Mouse (Mus musculus) CD4-positive helper T cell, adult 2 months (primary cell): Measurements from ENCODE around the gene Crk.
A peak's percentile ranks its signal among the peaks of the same experiment; 100 is the strongest.

Experiments
- DNase-seq: peaks from one replicate; pipeline ENCODE4 v3.0.0-alpha.2; 2012; ENCODE audit warnings: low read depth, missing footprints, low spot score

Crk gene

DNA sequence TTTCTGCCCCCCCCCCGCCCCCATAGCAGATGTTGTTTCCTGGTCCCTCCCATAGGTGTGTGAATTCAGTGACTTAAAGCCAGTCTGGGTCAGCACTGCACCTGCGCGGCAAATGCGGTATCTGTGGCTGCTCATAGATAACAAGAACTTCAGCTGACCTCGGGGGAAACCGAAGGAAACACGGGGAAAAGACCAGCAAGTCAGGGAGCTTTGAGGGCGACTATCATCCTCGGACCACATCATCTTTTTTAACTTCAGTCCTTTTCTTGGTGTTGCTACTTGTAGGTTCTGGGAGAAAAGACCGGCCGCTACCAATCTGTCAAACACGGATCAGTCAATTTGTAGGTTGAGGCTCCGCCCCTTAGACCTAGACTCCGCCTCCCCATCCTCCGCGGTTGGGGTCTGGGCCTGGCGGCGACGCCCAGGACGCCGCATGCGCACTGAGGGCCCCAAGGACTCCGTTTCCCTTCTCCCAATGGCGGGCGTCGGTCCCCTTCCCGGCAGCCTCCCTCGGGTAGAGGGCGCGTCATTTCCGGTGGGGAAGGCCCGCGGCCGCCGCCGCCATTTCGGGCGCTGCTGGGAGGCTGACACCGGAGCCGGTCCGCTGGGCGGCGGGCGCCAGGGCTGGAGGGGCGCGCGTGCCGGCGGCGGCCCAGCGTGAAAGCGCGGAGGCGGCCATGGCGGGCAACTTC lies at the start of gene Crk:
TSS of gene Crk (plus strand) at position 513 of the 692 bp plus-strand sequence.
- DNase-seq = peak; percentile 99

DNA sequence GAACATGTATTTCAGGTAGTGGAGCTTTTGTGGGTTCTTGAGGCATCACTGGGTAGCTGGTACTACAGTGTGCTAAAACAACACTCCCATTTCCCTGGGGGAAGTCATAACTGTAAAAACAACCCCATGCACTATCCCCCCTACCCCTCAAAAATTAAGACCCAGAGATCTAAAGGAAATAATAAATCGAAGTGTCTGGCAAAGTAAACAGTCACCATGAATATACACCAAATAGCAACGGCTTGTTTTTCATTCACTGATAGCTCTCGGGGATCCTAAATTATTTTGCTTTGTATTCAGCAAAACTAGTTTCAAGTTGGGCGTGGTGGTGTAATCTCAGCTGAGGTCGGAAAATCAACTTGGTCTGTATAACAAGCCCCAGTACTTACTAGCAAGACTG lies 49.0 kb upstream of the Crk start:
- no peak for DNase-seq

DNA sequence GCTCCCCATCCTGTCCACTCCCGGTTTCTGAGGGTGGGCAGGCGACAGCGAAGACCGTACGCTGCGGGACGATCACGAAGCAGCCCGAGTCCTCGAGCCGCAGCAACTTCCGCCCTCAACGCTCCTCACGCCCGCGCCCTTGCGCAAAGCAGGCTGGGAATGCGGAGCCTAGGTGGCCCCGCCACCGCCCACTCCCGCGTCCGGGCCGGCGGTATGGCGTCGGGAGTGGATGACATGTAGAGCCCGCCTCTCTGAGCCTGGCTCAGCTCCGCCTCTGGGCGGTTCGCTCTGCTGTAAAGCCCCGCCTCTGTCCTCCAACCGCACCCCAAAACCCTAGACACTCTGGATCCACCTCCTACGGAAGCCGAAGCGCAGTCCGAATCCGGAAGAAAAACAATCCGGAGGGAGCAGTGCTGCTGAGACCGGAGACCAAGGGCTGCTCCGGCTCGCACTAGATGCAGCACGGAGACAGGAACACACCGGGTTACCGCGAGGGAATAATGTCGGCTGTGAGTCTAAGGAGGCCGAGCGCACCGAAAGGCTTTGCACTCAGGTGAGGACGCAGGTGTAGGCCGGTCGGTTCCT lies 48.3 kb upstream of the Crk start, which contains the start of gene Inpp5k:
TSS of gene Inpp5k (plus strand) at position 344 of the 585 bp plus-strand sequence.
- DNase-seq = peak; percentile 99

- DNase-seq = peak; percentile 55
Measured at GRCm38 (mm10) chr11:75631561-75632225, 47.4 kb upstream of the Crk start.

DNA sequence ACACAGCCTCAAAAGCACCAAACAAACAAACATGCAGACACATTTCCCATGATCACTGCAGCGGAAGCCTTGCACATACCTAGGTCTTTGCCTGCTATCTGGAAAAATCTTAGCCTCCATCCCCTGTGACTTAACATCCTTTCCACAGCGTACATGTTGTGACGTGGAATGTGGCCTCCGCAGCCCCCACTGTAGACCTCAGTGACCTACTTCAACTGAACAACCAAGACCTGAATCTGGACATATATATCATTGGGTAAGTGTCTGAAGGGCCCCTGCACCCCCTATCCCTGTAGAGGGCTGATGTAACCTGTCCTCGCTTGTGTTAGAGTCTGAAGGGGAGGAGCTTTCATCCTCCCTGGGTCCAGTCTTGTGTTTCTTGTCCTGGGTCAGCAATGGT lies 46.1 kb upstream of the Crk start:
- no peak for DNase-seq

GRCm38 (mm10) chr11:75634801-75635200 lies 44.3 kb upstream of the Crk start:
- DNase-seq = no peak

DNA sequence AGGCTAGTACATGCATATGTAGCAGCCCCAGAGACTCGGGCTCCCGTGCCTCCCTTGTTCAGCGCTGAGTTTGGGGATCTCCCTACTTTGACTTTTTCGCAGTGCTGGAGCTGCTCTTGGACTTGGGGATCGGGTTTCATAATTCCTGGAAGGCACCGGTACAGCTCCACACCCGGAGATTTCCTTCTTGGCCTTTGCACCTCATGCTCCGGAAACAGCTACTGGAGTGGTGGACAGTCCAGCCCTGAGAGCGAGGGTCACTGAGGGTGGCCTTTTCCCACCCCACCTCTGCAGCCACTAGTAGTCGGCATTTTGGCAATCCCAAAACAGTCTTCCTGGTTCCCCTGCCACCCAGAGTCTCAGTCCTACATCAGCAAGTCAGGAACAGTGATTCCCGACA lies 43.7 kb upstream of the Crk start:
- DNase-seq = no peak

DNA sequence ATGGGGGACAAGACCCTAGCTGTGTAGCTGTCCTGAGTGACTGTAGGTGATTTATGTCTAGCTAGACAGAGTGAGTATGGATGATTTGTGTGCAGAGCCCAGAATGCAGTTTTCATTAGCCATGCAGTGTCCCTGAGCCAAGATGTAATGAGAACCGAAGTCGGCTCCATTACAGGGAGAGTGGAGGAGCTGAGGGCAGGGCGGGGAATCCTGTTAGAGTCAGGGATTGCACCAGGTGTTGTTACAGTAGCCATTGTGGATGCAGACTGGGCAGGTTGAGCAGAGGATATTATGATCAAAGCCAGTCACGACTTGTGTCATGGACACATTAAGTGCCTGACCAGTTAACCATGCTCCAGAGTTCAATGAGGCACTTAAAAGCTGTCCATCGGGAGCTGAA lies 35.7 kb upstream of the Crk start:
- DNase-seq = no peak

DNA sequence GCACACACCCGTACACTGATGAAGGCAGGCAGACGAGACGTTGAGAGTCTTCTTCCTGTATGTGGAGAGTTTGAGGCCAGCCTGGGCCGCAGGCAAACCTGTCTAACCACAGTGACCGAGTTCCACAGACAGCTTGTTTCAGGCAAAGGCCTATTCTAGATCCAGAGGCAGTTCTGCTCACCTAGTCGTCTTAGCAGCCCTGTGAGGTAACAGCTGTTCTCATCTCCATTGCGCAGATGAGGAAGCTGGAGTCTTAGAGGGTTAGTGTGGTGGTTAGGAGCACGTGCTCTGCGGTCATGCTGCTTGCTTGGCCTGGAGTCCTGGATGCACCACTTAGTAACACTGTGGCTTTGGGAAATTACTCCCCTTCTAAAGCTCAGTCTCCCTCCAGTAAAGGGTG lies 34.4 kb upstream of the Crk start:
- DNase-seq = no peak

DNA sequence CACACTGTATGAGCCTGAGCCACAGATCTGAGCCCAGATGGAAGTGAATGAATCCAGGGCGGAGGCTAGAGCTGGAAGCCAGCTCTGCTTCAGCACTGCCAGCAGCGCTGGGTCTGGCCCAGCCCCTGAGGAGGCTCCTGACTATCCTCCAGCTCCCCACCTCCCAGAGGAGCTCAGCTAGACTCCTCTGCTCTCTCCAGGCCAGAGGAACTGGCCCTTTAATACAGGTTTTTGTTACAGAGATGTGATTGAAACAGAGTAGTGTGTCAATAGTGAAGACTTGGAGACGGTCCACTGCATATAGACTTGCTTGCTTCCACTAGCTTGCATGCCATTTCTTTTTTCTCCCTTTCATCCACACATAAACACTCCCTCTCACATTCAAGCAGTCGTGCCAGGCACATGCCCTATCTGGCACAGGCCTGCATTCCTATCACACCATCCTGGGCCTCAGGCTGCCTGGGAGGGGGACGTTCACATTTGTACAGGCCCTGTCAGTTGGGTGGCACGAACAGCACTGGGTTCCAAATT lies 31.3 kb upstream of the Crk start:
- no peak for DNase-seq

DNA sequence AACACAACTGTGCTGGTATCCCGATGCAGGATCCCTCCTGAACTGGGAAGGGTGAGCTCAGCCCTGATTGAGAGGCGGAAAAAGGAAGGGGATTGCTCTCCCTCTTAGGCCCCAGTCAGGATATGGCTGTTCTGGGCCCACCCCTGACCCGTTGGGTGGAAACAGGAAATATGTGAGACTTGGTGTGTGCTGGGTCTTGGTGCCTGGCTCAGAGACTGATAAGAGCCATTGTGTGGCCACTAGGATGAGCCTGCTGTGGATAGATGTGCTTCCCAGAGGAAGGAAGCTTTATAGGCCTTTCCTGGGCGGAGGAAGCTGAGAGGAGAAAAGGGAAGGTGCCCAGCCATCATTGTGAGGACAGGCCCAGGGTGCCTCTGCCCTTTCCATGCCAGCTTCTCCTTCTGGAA lies 29.9 kb upstream of the Crk start:
- DNase-seq = no peak

DNA sequence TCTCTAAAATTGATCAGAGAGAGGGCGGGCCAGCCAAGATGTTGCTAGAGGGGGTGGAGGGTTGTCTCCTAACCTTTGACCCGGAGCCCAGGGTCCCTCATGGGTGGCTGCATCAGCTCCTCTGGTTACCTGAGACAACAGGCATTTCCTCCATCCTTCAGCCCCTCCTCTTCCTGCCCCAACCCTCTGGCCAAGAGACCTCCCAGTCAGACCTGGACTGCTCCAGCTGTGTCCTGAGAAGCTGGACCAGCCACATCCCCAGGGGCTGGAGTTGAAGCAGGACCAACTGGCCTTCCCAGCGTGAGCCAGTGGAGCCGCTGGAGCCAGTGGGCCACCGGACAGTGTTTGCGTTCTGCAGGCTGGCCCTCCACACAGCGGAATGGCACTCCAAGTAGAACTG lies 28.7 kb upstream of the Crk start, which contains the start of gene Myo1c:
TSS of gene Myo1c (plus strand) at position 194 of the 400 bp plus-strand sequence.
- no peak for DNase-seq

GRCm38 (mm10) chr11:75650958-75651425 lies 28.1 kb upstream of the Crk start:
- DNase-seq = no peak

- peak; percentile 83 for DNase-seq
Measured at GRCm38 (mm10) chr11:75651426-75652221, 27.4 kb upstream of the Crk start.

GRCm38 (mm10) chr11:75652222-75652941 lies 26.7 kb upstream of the Crk start:
- DNase-seq = peak; percentile 63

DNA sequence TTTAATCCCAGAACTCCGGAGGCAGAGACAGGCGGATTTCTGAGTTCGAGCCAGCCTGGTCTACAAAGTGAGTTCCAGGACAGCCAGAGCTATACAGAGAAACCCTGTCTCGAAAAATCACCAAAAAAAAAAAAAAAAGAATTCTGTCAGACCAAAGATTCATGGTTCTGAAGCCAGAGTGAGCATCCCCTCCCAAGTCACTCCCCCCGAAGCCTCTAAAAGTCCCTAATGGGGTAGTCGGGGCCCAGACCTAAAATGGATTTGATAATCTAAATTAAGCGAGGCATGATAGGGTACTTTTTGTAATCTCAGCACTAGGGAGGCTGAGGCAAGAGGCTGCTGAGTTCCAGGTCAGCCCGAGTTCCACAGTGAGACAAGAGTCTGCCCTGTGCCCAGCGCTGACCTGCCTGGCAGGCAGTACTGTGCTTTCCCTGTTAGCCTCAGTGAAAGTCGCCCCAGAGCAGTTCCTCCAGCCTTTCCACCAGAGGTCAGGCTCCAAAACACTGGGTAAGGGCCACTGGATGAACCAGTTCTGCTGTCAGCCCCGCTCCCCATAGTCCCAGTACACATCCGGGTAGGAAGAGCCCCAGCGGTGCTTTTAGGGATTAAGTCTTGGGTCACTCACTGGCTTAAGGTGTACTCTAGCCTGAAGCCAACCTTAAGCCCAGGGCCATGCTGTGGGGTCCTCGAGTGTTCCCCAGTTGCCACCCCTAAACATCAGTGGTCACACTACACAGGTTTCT lies 25.9 kb upstream of the Crk start:
- DNase-seq = no peak

GRCm38 (mm10) chr11:75653781-75654470 lies 25.1 kb upstream of the Crk start:
- peak; percentile 78 for DNase-seq

DNA sequence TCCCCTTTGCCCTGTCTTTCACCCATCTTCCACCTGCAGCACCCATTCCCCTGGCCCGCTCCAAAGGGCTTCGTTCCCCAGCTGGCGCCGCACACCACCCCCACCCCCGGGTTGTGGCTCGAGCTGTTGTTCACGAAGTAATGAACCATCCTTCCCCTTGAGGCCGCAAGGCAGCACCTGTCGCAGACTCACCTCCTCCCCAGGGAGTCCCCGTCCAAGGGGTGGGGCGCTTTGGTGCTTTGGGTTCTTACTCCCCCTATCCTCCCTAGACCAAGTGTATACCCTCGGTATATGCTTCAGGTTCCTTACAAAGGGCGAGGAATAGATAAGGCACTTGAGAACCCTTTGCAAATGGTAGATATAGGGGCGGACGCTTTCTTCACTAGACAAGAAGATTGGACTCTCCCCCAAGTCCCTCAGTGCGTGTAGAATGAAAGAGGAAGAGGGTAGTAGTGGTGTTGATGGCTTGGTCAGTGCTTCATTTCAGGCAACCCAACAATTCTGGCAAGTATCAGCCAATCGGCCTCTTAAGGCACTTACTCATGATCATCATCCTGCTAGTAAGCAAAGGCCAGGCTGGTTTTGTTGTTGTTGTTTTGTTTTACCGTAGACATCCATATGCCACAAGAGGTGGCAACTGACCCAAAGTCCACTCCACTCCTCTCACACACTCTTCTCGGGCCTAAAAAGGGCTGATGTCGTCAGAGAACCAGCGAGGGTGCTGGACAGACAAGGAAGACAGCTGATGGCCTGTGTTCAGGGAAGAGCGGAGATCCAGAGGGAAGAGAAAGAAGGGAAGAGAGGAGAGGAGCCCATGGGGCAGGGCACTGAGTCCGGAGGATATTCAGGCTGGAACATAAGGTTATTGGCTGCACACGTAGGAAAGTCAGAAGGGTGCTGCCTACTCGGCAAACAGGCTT lies 24.3 kb upstream of the Crk start:
- peak; percentile 51 for DNase-seq
